Mouse (Mus musculus): Measurements from ENCODE around the gene Efcab8.

- TF ChIP-seq POLR2A (IDR thresholded peaks at IDR 0.05; ENCODE audit: control insufficient read depth, extremely low read depth, insufficient read depth, low read length, poor library complexity) (no peak), CTCF (IDR thresholded peaks at IDR 0.05; ENCODE audit: borderline replicate concordance, control insufficient read depth, extremely low read depth, insufficient read depth, low read length, poor library complexity) (no peak)
Measured at GRCm38 (mm10) chr2:153822005-153822543, 42.3 kb downstream of the Efcab8 start.

Measured in thymus, adult 2 months (tissue).